Mouse (Mus musculus) thymus, postnatal 10 days (tissue): ENCODE data around the gene Ubap1l.

Experiments
- DNase-seq, 2 experiments: peaks; one replicate each; pipeline ENCODE4 v3.0.0; 2021; ENCODE audit warnings: low spot score in 2 of 2

The Ubap1l gene

GRCm38 (mm10) chr9:65374468-65375162, 13.8 kb downstream of the Ubap1l start:
- DNase-seq = no peak

GRCm38 (mm10) chr9:65375163-65375934, 14.5 kb downstream of the Ubap1l start:
- DNase-seq = no peak

- DNase-seq = no peak
These were observed 20.3 kb downstream of the Ubap1l start for GRCm38 (mm10) chr9:65381017-65381590.

- no peak for DNase-seq
These were observed 21.4 kb downstream of the Ubap1l start for GRCm38 (mm10) chr9:65382031-65382750.

- no peak for DNase-seq
These were observed 21.9 kb downstream of the Ubap1l start for GRCm38 (mm10) chr9:65382751-65383097.

- DNase-seq = no peak
These were observed 23.4 kb downstream of the Ubap1l start for GRCm38 (mm10) chr9:65384276-65384675.

- no peak for DNase-seq
These were observed 25.7 kb downstream of the Ubap1l start for GRCm38 (mm10) chr9:65386373-65387140.

- no peak for DNase-seq
These were observed 30.1 kb downstream of the Ubap1l start for GRCm38 (mm10) chr9:65390752-65391612.

GRCm38 (mm10) chr9:65391613-65391964, 30.7 kb downstream of the Ubap1l start, which contains the start of gene Kbtbd13:
Kbtbd13 (minus strand) TSS chr9:65391652.
- no peak for DNase-seq

GRCm38 (mm10) chr9:65392638-65393364, 32.0 kb downstream of the Ubap1l start:
- peak; percentile 20 to 66 for DNase-seq

GRCm38 (mm10) chr9:65393606-65394005, 32.8 kb downstream of the Ubap1l start:
- no peak for DNase-seq

- no peak for DNase-seq
These were observed 33.5 kb downstream of the Ubap1l start for GRCm38 (mm10) chr9:65394360-65394759.

- peak in 1 of 2 experiments; percentile 41 for DNase-seq
These were observed 37.4 kb downstream of the Ubap1l start, which contains the start of gene Rasl12 for GRCm38 (mm10) chr9:65398279-65398678. Rasl12 (plus strand) TSS chr9:65398506.

GRCm38 (mm10) chr9:65399934-65400333, 39.1 kb downstream of the Ubap1l start:
- DNase-seq = no peak

GRCm38 (mm10) chr9:65404331-65405183, 43.7 kb downstream of the Ubap1l start:
- no peak for DNase-seq

GRCm38 (mm10) chr9:65405184-65405449, 44.3 kb downstream of the Ubap1l start:
- DNase-seq = no peak

- no peak for DNase-seq
These were observed 46.5 kb downstream of the Ubap1l start for GRCm38 (mm10) chr9:65407327-65407726.

- no peak for DNase-seq
These were observed 47.0 kb downstream of the Ubap1l start for GRCm38 (mm10) chr9:65407861-65408260.

- no peak for DNase-seq
These were observed 48.0 kb downstream of the Ubap1l start for GRCm38 (mm10) chr9:65408871-65409295.
